Mouse (Mus musculus) megakaryocyte, embryonic 14.5 days (primary cell): ENCODE data around the gene Ntsr1. TPM values are rescaled to one million over a fixed set of nuclear protein-coding genes. Genes with fewer than 3 reads are reported as not detected.

Source experiments
- H3K27me3 ChIP-seq: replicated peaks from 2 replicates; pipeline ENCODE3; 2012; ENCODE audit warnings: inconsistent platforms
- H3K36me3 ChIP-seq: replicated peaks from 2 replicates; pipeline ENCODE3; 2012; ENCODE audit warnings: low read length, inconsistent platforms, mixed read lengths
- H3K4me1 ChIP-seq: 2 replicates; pipeline ENCODE4 v1.6.1; 2012; ENCODE audit warnings: inconsistent platforms
- H3K4me3 ChIP-seq: replicated peaks from 2 replicates; pipeline ENCODE3; 2012; ENCODE audit warnings: moderate library complexity, mild to moderate bottlenecking, inconsistent platforms
- H3K9me3 ChIP-seq: 2 replicates; pipeline ENCODE4 v1.6.1; 2012; ENCODE audit warnings: inconsistent platforms
- FLI1 ChIP-seq: IDR thresholded peaks from 2 replicates; pipeline ENCODE4 v1.6.1; 2012; ENCODE audit warnings: low read length, inconsistent platforms, mixed read lengths
- GATA1 ChIP-seq: IDR thresholded peaks from 3 replicates; pipeline ENCODE4 v1.6.1; 2012; ENCODE audit warnings: mixed read lengths, low read length, inconsistent platforms, borderline replicate concordance
- polyA plus RNA-seq: library from polyadenylated mRNA; stranded (reverse); fragments of >175 nt; gene quantifications from 2 replicates; pipeline ENCODE4 v1.2.3, GENCODE M21; 2012; ENCODE audit warnings: low replicate concordance; ENCODE audit not compliant: insufficient read depth

Ntsr1 gene
- polyA plus RNA-seq, 1 experiment = not detected

GRCm38 (mm10) chr2:180527447-180527846, 27.7 kb downstream of the Ntsr1 start:
- peak overlapping the region; percentile 29 for H3K4me3 ChIP-seq
- H3K9me3 ChIP-seq = no peaks in the 10 kb centered on the region
- H3K4me1 ChIP-seq = peaks cover 10% of the 10 kb centered on the region
- no peaks in the 10 kb centered on the region for H3K36me3 ChIP-seq
- peaks cover 82% of the 10 kb centered on the region for H3K27me3 ChIP-seq
- no peak for TF ChIP-seq FLI1
- no peak for TF ChIP-seq GATA1

- TF ChIP-seq GATA1 (no peak), FLI1 (no peak)
- peaks cover 85% of the 10 kb centered on the region for H3K27me3 ChIP-seq
- no peaks in the 10 kb centered on the region for H3K36me3 ChIP-seq
- no peaks in the 10 kb centered on the region for H3K9me3 ChIP-seq
- no peak overlapping the region for H3K4me3 ChIP-seq
- peaks cover 10% of the 10 kb centered on the region for H3K4me1 ChIP-seq
These were observed 28.1 kb downstream of the Ntsr1 start for GRCm38 (mm10) chr2:180527883-180528282.

DNA sequence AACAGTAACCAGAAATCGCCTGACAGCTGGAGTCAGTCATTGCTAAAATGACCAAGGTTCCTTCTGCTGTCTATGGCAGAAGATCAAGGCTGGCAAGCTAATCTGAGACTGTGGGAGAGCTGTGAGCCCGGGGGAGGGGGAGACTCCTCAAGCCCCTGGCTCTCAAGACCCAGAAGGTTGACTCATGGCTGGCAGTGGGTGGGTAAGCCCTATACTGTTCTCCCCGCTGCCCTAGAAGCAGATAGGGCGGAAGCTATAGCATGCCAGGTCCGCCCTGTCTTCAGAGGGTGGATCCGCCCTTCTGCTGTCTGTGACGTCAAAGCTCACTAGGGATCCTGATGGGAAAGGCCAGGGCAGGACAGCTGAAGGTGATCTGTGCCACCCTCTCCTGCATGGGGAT, 30.4 kb downstream of the Ntsr1 start:
- TF ChIP-seq FLI1 = no peak
- no peak for TF ChIP-seq GATA1

DNA sequence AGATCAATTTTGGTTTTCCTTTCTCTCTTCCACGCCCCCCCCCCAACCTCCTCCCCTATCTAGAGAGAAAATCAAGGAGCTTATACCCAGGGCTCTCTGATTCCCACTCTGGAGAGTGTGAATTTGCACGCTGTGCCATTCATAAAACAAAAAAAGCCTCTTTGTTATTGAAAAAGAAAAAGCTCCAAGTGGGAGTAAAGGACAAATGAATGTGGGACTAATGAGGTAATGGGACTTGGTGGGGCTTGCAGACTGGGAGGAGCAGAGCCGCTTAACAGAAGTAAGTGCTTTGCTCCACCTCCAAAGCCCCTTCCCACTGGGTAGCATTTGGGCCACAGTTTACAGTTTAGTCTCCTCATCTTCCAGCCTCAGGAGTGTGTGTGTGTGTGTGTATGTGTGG, 30.8 kb downstream of the Ntsr1 start:
- H3K36me3 ChIP-seq = no peaks in the 10 kb centered on the region
- peaks cover 75% of the 10 kb centered on the region for H3K27me3 ChIP-seq
- TF ChIP-seq GATA1 = no peak
- no peak for TF ChIP-seq FLI1
- H3K4me3 ChIP-seq = no peak overlapping the region
- peaks cover 14% of the 10 kb centered on the region for H3K4me1 ChIP-seq
- no peaks in the 10 kb centered on the region for H3K9me3 ChIP-seq

More for the DNA sequence above, 30.4 kb downstream of the Ntsr1 start:
- Histone ChIP-seq H3K4me1 (peaks cover 14% of the 10 kb centered on the region), H3K9me3 (no peaks in the 10 kb centered on the region), H3K4me3 (no peak overlapping the region), H3K36me3 (no peaks in the 10 kb centered on the region), H3K27me3 (peaks cover 80% of the 10 kb centered on the region)

GRCm38 (mm10) chr2:180531671-180532385, 32.1 kb downstream of the Ntsr1 start:
- TF ChIP-seq GATA1 (no peak), FLI1 (no peak)
- peaks cover 14% of the 10 kb centered on the region for H3K4me1 ChIP-seq
- no peak overlapping the region for H3K4me3 ChIP-seq
- no peaks in the 10 kb centered on the region for H3K36me3 ChIP-seq
- H3K9me3 ChIP-seq = no peaks in the 10 kb centered on the region
- H3K27me3 ChIP-seq = peaks cover 73% of the 10 kb centered on the region

GRCm38 (mm10) chr2:180532386-180532995, 32.7 kb downstream of the Ntsr1 start:
- TF ChIP-seq FLI1 = no peak
- H3K36me3 ChIP-seq = no peaks in the 10 kb centered on the region
- H3K4me1 ChIP-seq = peaks cover 10% of the 10 kb centered on the region
- H3K9me3 ChIP-seq = no peaks in the 10 kb centered on the region
- no peak overlapping the region for H3K4me3 ChIP-seq
- peaks cover 72% of the 10 kb centered on the region for H3K27me3 ChIP-seq

- TF ChIP-seq GATA1 (no peak), FLI1 (no peak)
- Histone ChIP-seq H3K9me3 (no peaks in the 10 kb centered on the region), H3K27me3 (peaks cover 69% of the 10 kb centered on the region), H3K4me3 (no peak overlapping the region), H3K4me1 (peaks cover 4% of the 10 kb centered on the region), H3K36me3 (no peaks in the 10 kb centered on the region)
These were observed 33.5 kb downstream of the Ntsr1 start for GRCm38 (mm10) chr2:180533237-180533636.

DNA sequence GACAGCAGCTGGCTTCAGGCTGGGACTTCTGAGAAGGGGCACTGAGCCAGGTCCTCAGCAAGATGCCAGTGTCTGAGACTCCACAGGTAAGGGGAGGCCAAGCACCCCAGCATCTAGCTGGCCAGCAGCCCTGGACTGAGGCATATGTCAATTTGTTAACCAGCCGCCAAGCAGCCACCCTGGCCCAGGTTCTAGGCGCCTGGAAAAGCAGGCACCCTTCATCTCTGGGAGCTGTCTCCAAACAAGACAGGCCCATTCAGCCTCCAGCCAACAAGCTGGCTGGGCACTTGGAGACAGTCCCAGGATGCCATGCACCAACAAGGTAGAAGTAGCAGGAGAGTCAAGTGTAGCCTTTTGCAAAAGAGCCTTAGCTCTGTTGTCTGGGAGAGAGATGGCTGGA, 43.9 kb downstream of the Ntsr1 start:
- H3K27me3 ChIP-seq = peaks cover 76% of the 10 kb centered on the region
- no peaks in the 10 kb centered on the region for H3K36me3 ChIP-seq
- no peaks in the 10 kb centered on the region for H3K9me3 ChIP-seq
- TF ChIP-seq GATA1 (no peak), FLI1 (no peak)
- H3K4me3 ChIP-seq = no peak overlapping the region
- 0 out of 2 replicates have a peak, but pooled peaks cover 3% of the 10 kb centered on the region for H3K4me1 ChIP-seq

- Histone ChIP-seq H3K36me3 (no peaks in the 10 kb centered on the region), H3K9me3 (no peaks in the 10 kb centered on the region), H3K27me3 (peaks cover 66% of the 10 kb centered on the region), H3K4me1 (0 out of 2 replicates have a peak, but pooled peaks cover 3% of the 10 kb centered on the region), H3K4me3 (no peak overlapping the region)
- TF ChIP-seq GATA1 = no peak
- TF ChIP-seq FLI1 = no peak
These were observed 45.3 kb downstream of the Ntsr1 start for GRCm38 (mm10) chr2:180545046-180545445.

DNA sequence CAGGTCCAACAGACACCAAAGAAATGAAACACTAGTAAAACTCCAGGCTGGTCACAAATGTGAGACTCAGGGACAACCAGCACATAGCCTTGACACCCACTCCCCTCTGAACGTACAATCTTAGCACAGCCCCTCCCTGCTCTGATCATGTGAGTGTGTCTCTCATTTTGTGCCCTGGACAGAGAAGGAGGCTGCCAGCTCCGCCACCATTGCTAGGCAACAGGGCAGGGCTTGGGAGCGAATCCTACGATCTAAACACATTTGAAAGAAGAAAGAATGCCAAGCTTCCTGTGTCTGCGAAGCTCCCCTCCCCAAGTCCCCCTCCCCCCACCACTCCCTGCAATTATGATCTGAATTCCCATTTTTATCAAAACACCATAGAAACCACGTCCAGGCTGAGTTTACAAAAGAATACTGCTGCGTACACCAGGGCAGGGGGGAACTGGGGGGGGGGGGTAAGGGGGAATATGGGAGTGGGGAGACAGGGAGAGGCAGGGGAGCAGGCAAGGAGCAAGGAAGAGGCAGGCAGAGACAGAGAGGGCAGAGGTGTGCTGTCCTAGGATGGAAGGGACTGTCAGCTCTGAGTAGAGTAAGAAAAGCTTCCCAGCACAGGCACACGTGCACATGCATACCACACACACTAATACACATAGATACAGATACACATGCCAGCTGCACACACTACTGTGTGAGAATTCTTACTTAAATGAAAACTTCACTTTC, 47.8 kb downstream of the Ntsr1 start:
- Histone ChIP-seq H3K36me3 (no peaks in the 10 kb centered on the region), H3K9me3 (no peaks in the 10 kb centered on the region), H3K27me3 (peaks cover 67% of the 10 kb centered on the region), H3K4me3 (no peak overlapping the region), H3K4me1 (0 out of 2 replicates have a peak, but pooled peaks cover 3% of the 10 kb centered on the region)
- TF ChIP-seq GATA1 (no peak), FLI1 (no peak)
